25 mouse cellular contexts compared by ENCODE assay signal in genomic region chr13:6637534-6638124, GRCm38 (mm10). TPM values are rescaled to one million over a fixed set of nuclear protein-coding genes. Genes with fewer than 3 reads are reported as not detected.
A peak's percentile ranks its signal among the peaks of the same experiment; 100 is the strongest.
DNase-seq lines count a peak whose midpoint lies in the region; ATAC-seq and TF ChIP-seq lines count a peak whose summit lies in the region.
"Had no signal": no experiment of that assay in that cellular context is flagged by ENCODE, and none has a peak within 500 bp of the region (broad histone marks: within the 10 kb centered on the region; RNA-seq: fewer than 3 reads in every experiment).

No protein-coding gene starts in this region.

- no peak overlapping the region for H3K4me3 ChIP-seq in heart, postnatal 0 days (ENCODE audit: low read depth, low read length)
- H3K4me3 ChIP-seq in CH12.LX (replicated peaks in 1 of 3; ENCODE audit: low read depth in 2 of 3, low read length in 2 of 3, poor library complexity in 1 of 3), result no peak overlapping the region
- no peak overlapping the region for H3K4me3 ChIP-seq in ES-E14 (ENCODE audit: insufficient read depth in 1 of 2, low read depth in 1 of 2, low read length in 2 of 2, poor library complexity in 1 of 2, severe bottlenecking in 1 of 2)
- no peak overlapping the region for H3K4me3 ChIP-seq in macrophage (ENCODE audit: inconsistent target)
- H3K4me3 ChIP-seq: embryonic facial prominence, embryonic 13.5 days; erythroblast, embryonic 14.5 days; forebrain, embryonic 13.5 days; limb, embryonic 13.5 days; midbrain, embryonic 12.5 days had no signal

- no peak for TF ChIP-seq POLR2A in CH12.LX (IDR thresholded peaks at IDR 0.05; ENCODE audit: low read depth, low read length)

- H3K27me3 ChIP-seq in heart, postnatal 0 days (ENCODE audit: control insufficient read depth, insufficient read depth, low read length), result no peaks in the 10 kb centered on the region
- no peaks in the 10 kb centered on the region for H3K27me3 ChIP-seq in CH12.LX (replicated peaks)
- H3K27me3 ChIP-seq: embryonic facial prominence, embryonic 13.5 days; forebrain, embryonic 13.5 days; limb, embryonic 13.5 days; midbrain, embryonic 12.5 days had no signal

- H3K9me3 ChIP-seq in heart, postnatal 0 days (replicated peaks; ENCODE audit: control insufficient read depth, low read length), result no peaks in the 10 kb centered on the region
- H3K9me3 ChIP-seq in CH12.LX (replicated peaks; ENCODE audit: low read length) (no peaks in the 10 kb centered on the region), ES-E14 (ENCODE audit: control insufficient read depth, insufficient read depth, low read depth, low read length) (no peaks in the 10 kb centered on the region; the same call in 1 of the 2 replicates)
- H3K9me3 ChIP-seq: embryonic facial prominence, embryonic 13.5 days; forebrain, embryonic 13.5 days; limb, embryonic 13.5 days; midbrain, embryonic 12.5 days had no signal

- 84% methylated on average over 7 of the region's 7 CpGs for WGBS in heart, postnatal 0 days
- WGBS in macrophage (ENCODE audit: missing documents), result 77% methylated on average over 5 of the region's 7 CpGs

- H3K4me1 ChIP-seq in heart, postnatal 0 days (ENCODE audit: control insufficient read depth, insufficient read depth), result peaks cover 38% of the 10 kb centered on the region
- H3K4me1 ChIP-seq in CH12.LX (ENCODE audit: control insufficient read depth in 1 of 2, insufficient read depth in 2 of 2), result peaks cover 23 to 78% of the 10 kb centered on the region in 2 experiments
- peaks cover 11 to 16% of the 10 kb centered on the region in 2 experiments for H3K4me1 ChIP-seq in ES-E14 (ENCODE audit: control insufficient read depth in 2 of 2, insufficient read depth in 2 of 2, low read length in 2 of 2, poor library complexity in 1 of 2)
- H3K4me1 ChIP-seq: forebrain, embryonic 13.5 days had no signal

- TF ChIP-seq CTCF in heart, postnatal 0 days (IDR thresholded peaks at IDR 0.05; ENCODE audit: low read depth), result no peak
- no peak for TF ChIP-seq CTCF in CH12.LX (conservative IDR thresholded peaks at IDR 0.05 in 1 of 2, IDR thresholded peaks at IDR 0.05 in 1 of 2; ENCODE audit: low read depth in 2 of 2, low read length in 2 of 2)

- dilution Hi-C loops in CH12.LX (cut with MboI; ENCODE audit: extremely low pct_ligation_motif_present, extremely low pct_unique_long_range_greater_than_20kb, low sequenced_read_pairs), result no loop called here

- H3K27ac ChIP-seq in heart, postnatal 0 days (ENCODE audit: low read depth), result 0 out of 2 replicates have a peak overlapping the region, but pooled peaks have one; percentile 48
- H3K27ac ChIP-seq in CH12.LX (ENCODE audit: insufficient read depth, low read depth) (peak overlapping the region; percentile 84), ES-E14 (ENCODE audit: insufficient read depth, low read depth, low read length, poor library complexity, severe bottlenecking) (0 out of 2 replicates have a peak overlapping the region, but pooled peaks have one; percentile 33), macrophage (peak overlapping the region; percentile 67)
- H3K27ac ChIP-seq: embryonic facial prominence, embryonic 13.5 days; forebrain, embryonic 13.5 days; hindbrain, embryonic 14.5 days; limb, embryonic 13.5 days; liver, embryonic 14.5 days; midbrain, embryonic 12.5 days had no signal

- H3K79me2 ChIP-seq in CH12.LX (replicated peaks; ENCODE audit: control insufficient read depth, extremely low read depth, insufficient read depth, poor library complexity, severe bottlenecking) (peaks cover 36% of the 10 kb centered on the region), macrophage (ENCODE audit: inconsistent target) (peaks cover 76% of the 10 kb centered on the region)

- H3K9ac ChIP-seq in heart, postnatal 0 days (replicated peaks; ENCODE audit: low read depth, low read length), result no peak overlapping the region
- peak overlapping the region; percentile 93; the same call in 1 of the 2 replicates for H3K9ac ChIP-seq in CH12.LX (ENCODE audit: insufficient read depth, low read depth)
- no peak overlapping the region for H3K9ac ChIP-seq in ES-E14 (ENCODE audit: insufficient read depth, low read depth, low read length, poor library complexity, severe bottlenecking)
- H3K9ac ChIP-seq: embryonic facial prominence, embryonic 13.5 days; forebrain, embryonic 13.5 days; hindbrain, embryonic 14.5 days; limb, embryonic 13.5 days; liver, embryonic 14.5 days; lung, embryonic 14.5 days; midbrain, embryonic 12.5 days had no signal

- in situ Hi-C loops in CH12.LX (cut with MboI; ENCODE audit: low pct_ligation_motif_present, low pct_unique_long_range_greater_than_20kb, low sequenced_read_pairs) (loop anchor here (25.0 kb wide), 1 partner anchor 775 kb away; the partner anchor contains the start of gene Klf6), ES-E14 (cut with MboI; ENCODE audit: low sequenced_read_pairs in 2 of 2, unreplicated experiment in 2 of 2) (no loop called here)

- no peak for DNase-seq in heart, postnatal 0 days (ENCODE audit: low spot score)
- no peak for DNase-seq in heart, postnatal 4 days
- no peak for DNase-seq in CH12.LX (ENCODE audit: extremely low read depth)
- DNase-seq in ES-E14 (ENCODE audit: low read depth, low spot score), result no peak
- no peak for DNase-seq in c-Kit-positive CD71-positive TER-119-positive erythroid progenitor cells, embryonic 14.5 days (ENCODE audit: low spot score)
- no peak for DNase-seq in layer of hippocampus, adult 9-11 months
- DNase-seq: adrenal gland, postnatal 10 days; cerebellum, adult 8-10 months; cerebellum, postnatal 36 days; embryo, embryonic 11 days; kidney, adult 9 months; lung, embryonic 14.5 days; lung, postnatal 36 days; thymus, adult 2 months; thymus, postnatal 4 days had no signal

- no peak overlapping the region for H3K4me2 ChIP-seq in heart, postnatal 0 days (ENCODE audit: low read depth, low read length)
- no peak overlapping the region for H3K4me2 ChIP-seq in CH12.LX (ENCODE audit: insufficient read depth, low read depth, poor library complexity, severe bottlenecking)
- H3K4me2 ChIP-seq: embryonic facial prominence, embryonic 13.5 days; forebrain, embryonic 13.5 days; hindbrain, embryonic 14.5 days; limb, embryonic 13.5 days; lung, embryonic 14.5 days; midbrain, embryonic 12.5 days had no signal

- no peak for TF ChIP-seq RAD21 in CH12.LX (IDR thresholded peaks at IDR 0.05; ENCODE audit: low read depth, low read length)

- no peaks in the 10 kb centered on the region; the same call in 1 of the 2 replicates for H3K36me3 ChIP-seq in heart, postnatal 0 days (replicated peaks; ENCODE audit: control insufficient read depth, insufficient read depth, low read length)
- H3K36me3 ChIP-seq in CH12.LX (replicated peaks in 1 of 2; ENCODE audit: control insufficient read depth in 1 of 2, insufficient read depth in 1 of 2, low read length in 1 of 2), result peaks cover 8 to 48% of the 10 kb centered on the region in 2 experiments
- peaks cover 33% of the 10 kb centered on the region for H3K36me3 ChIP-seq in ES-E14 (ENCODE audit: control insufficient read depth, insufficient read depth, low read length, poor library complexity, severe bottlenecking)
- no peaks in the 10 kb centered on the region for H3K36me3 ChIP-seq in macrophage (ENCODE audit: inconsistent target)
- H3K36me3 ChIP-seq: embryonic facial prominence, embryonic 13.5 days; limb, embryonic 13.5 days; midbrain, embryonic 12.5 days had no signal

- ATAC-seq in heart, postnatal 0 days (ENCODE audit: insufficient read depth, low read depth), result no peak
- ATAC-seq: activated CD4-positive, CD25-positive, alpha-beta regulatory T cell, adult 4 months; forebrain, embryonic 13.5 days; inflammation-experienced regulatory T-cells, adult 6 months had no signal

- TF ChIP-seq EP300 in heart, postnatal 0 days (IDR thresholded peaks at IDR 0.05; ENCODE audit: low read depth), result no peak
- no peak for TF ChIP-seq EP300 in CH12.LX (IDR thresholded peaks at IDR 0.05; ENCODE audit: low read length)

TF ChIP-seq in CH12.LX, 34 proteins besides CTCF, POLR2A, EP300 and RAD21:
- TF ChIP-seq MAX (IDR thresholded peaks at IDR 0.05; ENCODE audit: low read length) (no peak), MAZ (IDR thresholded peaks at IDR 0.05; ENCODE audit: low read depth, low read length) (no peak), MAFK (IDR thresholded peaks at IDR 0.05; ENCODE audit: insufficient replicate concordance, low read length) (peak; percentile 76; the same call in 1 of the 2 replicates), ELF1 (IDR thresholded peaks at IDR 0.05; ENCODE audit: low read depth, low read length) (0 out of 2 replicates have a peak, but pooled peaks have one; percentile 5), CHD2 (IDR thresholded peaks at IDR 0.05; ENCODE audit: low read length) (0 out of 2 replicates have a peak, but pooled peaks have one; percentile 6), HCFC1 (IDR thresholded peaks at IDR 0.05; ENCODE audit: low read depth, low read length) (no peak), NELFE (IDR thresholded peaks at IDR 0.05; ENCODE audit: low read depth, low read length) (no peak)
TF ChIP-seq in CH12.LX: peak in this region for 3.

TF ChIP-seq in ES-E14, 5 proteins besides CTCF, POLR2A, EP300 and RAD21:
- TF ChIP-seq HCFC1 (IDR thresholded peaks at IDR 0.05; ENCODE audit: borderline replicate concordance, insufficient read depth, low read length) (no peak), ZNF384 (IDR thresholded peaks at IDR 0.05; ENCODE audit: low read depth, low read length) (no peak), MAFK (IDR thresholded peaks at IDR 0.05; ENCODE audit: insufficient read depth, low read depth, low read length) (no peak), CHD2 (IDR thresholded peaks at IDR 0.05; ENCODE audit: low read depth, low read length) (no peak), ZC3H11A (IDR thresholded peaks at IDR 0.05; ENCODE audit: borderline replicate concordance, low read depth, low read length) (no peak)

RNA-seq across cellular contexts. Expression of gene Pfkp, which starts 10.9 kb away (rescaled TPM):
- total RNA-seq in heart, postnatal 0 days (2014; rRNA removed; ENCODE audit: low replicate concordance), result 149 and 162 TPM in 2 replicates
- polyA plus RNA-seq in heart, postnatal 0 days (2015; fragmentation: Nextera tagmentation; extraction: Ambion mirVana), result 77.3 and 82.9 TPM in 2 replicates
- 100 to 1,000 TPM in 1 of 2 experiments, 10 to 100 TPM in 1; 96.3 to 107 TPM for total RNA-seq in heart, postnatal 4 days (2021)
- 247 and 417 TPM in 2 replicates for total RNA-seq in CH12.LX (2012; rRNA removed)
- total RNA-seq in CH12.LX (2014; rRNA removed), result 204 and 211 TPM in 2 replicates
- polyA plus RNA-seq in CH12.LX (2012; ENCODE audit: insufficient read length, low read depth), result 239 and 265 TPM in 2 replicates
- 154 and 300 TPM in 2 replicates for total RNA-seq in ES-E14 (2012; rRNA removed)
- total RNA-seq in macrophage (2018; cell fraction: chromatin; rRNA removed), result 100 to 1,000 TPM in 23 of 26 experiments, 10 to 100 TPM in 3; 81.2 to 742 (median 166) TPM
- 10 to 100 TPM; 24.4 to 73.3 (median 37.5) TPM for total RNA-seq in macrophage (2018; cell fraction: cytosol; rRNA removed)
- total RNA-seq in macrophage (2018; cell fraction: nucleus; rRNA removed), result 100 to 1,000 TPM in 11 of 26 experiments, 10 to 100 TPM in 15; 50.6 to 688 (median 88.0) TPM
- 27.2 to 54.0 TPM (median 36.3 TPM) in 3 replicates for polyA plus RNA-seq in macrophage (2018)

Comparison
In these comparisons a context has a peak if more than half of its experiments do, and no peak if none do; other contexts are left out.
1. H3K27ac ChIP-seq: peak in every context shown above with its lines; median percentile 84 in CH12.LX; 67 in macrophage; 48 in heart, postnatal 0 days; 33 in ES-E14.